Comparison of ENCODE assay signal across 8 mouse cellular contexts in genomic region chr8:117156866-117157768, GRCm38 (mm10). TPM values are rescaled to one million over a fixed set of nuclear protein-coding genes. Genes with fewer than 3 reads are reported as not detected.
DNase-seq lines count a peak whose midpoint lies in the region; ATAC-seq lines count a peak whose summit lies in the region.

No protein-coding gene starts in this region.

- H3K9me3 ChIP-seq in limb, embryonic 12.5 days, result no peaks in the 10 kb centered on the region

- H3K4me2 ChIP-seq in limb, embryonic 12.5 days, result peak overlapping the region; percentile 90

- 12% methylated on average over 33 of the region's 33 CpGs for WGBS in limb, embryonic 12.5 days

- peak; percentile 22 for DNase-seq in cerebellum, adult 9-10 months
- DNase-seq in cerebellum, adult 8-10 months, result no peak
- DNase-seq in 3T3-L1 (ENCODE audit: low read depth, low spot score), result peak; percentile 47
- DNase-seq in splenic B cell, adult 2 months (ENCODE audit: low read depth, low spot score), result peak; percentile 16
- DNase-seq in spleen, postnatal 14 days (ENCODE audit: low spot score in 2 of 2), result no peak
- DNase-seq in cerebellum, adult 11-12 months, result no peak

- peaks cover 19% of the 10 kb centered on the region for H3K4me1 ChIP-seq in limb, embryonic 12.5 days (replicated peaks)

- peak overlapping the region; percentile 94 for H3K4me3 ChIP-seq in limb, embryonic 12.5 days (replicated peaks)

- H3K27me3 ChIP-seq in limb, embryonic 12.5 days, result no peaks in the 10 kb centered on the region
- no peaks in the 10 kb centered on the region for H3K27me3 ChIP-seq in splenic B cell, adult 2 months (ENCODE audit: control insufficient read depth, insufficient read depth, low read length, poor library complexity, severe bottlenecking)

- peak overlapping the region; percentile 92 for H3K9ac ChIP-seq in limb, embryonic 12.5 days (replicated peaks)

- peak; percentile 63 for ATAC-seq in erythroblast, adult 5-6 weeks (replicated peaks; ENCODE audit: low FRiP score, poor library complexity, severe bottlenecking)
- peak; percentile 10; the same call in 1 of the 2 replicates for ATAC-seq in limb, embryonic 12.5 days (ENCODE audit: insufficient number of reproducible peaks, insufficient read depth, low FRiP score, low TSS enrichment, low read depth)

- H3K27ac ChIP-seq in limb, embryonic 12.5 days, result peak overlapping the region; percentile 88

- no peaks in the 10 kb centered on the region for H3K36me3 ChIP-seq in limb, embryonic 12.5 days
- no peaks in the 10 kb centered on the region for H3K36me3 ChIP-seq in splenic B cell, adult 2 months (ENCODE audit: control insufficient read depth, insufficient read depth, low read length, poor library complexity, severe bottlenecking)

RNA-seq across cellular contexts. Expression of gene Gan, which starts 0.8 kb away (rescaled TPM):
- total RNA-seq in erythroblast, adult 5-6 weeks (2015; ENCODE audit: low replicate concordance), result 18.1 and 25.9 TPM in 2 replicates
- total RNA-seq in erythroblast, adult 5-6 weeks (2017; ENCODE audit: low replicate concordance), result 29.7 and 31.4 TPM in 2 replicates
- 2.3 and 2.6 TPM in 2 replicates for polyA plus RNA-seq in limb, embryonic 12.5 days (2016; fragmentation: Nextera tagmentation; extraction: Ambion mirVana)

Comparison
In these comparisons a context has a peak if more than half of its experiments do, and no peak if none do; other contexts are left out.
1. DNase-seq: peak in cerebellum, adult 9-10 months (single experiment), 3T3-L1 (single experiment) and splenic B cell, adult 2 months (single experiment); none in cerebellum, adult 8-10 months (single experiment), spleen, postnatal 14 days (0 of 2) and cerebellum, adult 11-12 months (single experiment).